Mouse (Mus musculus) bone marrow, adult 2 months (tissue): ENCODE measurements around the gene Azin2. TPM values are rescaled to one million over a fixed set of nuclear protein-coding genes. Genes with fewer than 3 reads are reported as not detected.
A peak's percentile ranks its signal among the peaks of the same experiment; 100 is the strongest.

ENCODE experiments used
- H3K27ac ChIP-seq: fragments of 200-500 bp; 2 replicates; pipeline ENCODE4 v1.5.1; 2012; ENCODE audit warnings: low read depth, mild to moderate bottlenecking, control low read depth, inconsistent platforms, low read length; ENCODE audit not compliant: control insufficient read depth, poor library complexity, insufficient read depth
- H3K4me1 ChIP-seq: fragments of 200-500 bp; 2 replicates; pipeline ENCODE4 v1.6.1; 2011; ENCODE audit warnings: low read length; ENCODE audit not compliant: control insufficient read depth, insufficient read depth
- H3K4me3 ChIP-seq: fragments of 200-500 bp; replicated peaks from 2 replicates; pipeline ENCODE3; 2011; ENCODE audit warnings: mild to moderate bottlenecking, low read depth, low read length, control low read depth; ENCODE audit not compliant: control insufficient read depth
- CTCF ChIP-seq: fragments of 200-500 bp; IDR thresholded peaks from 2 replicates; pipeline ENCODE4 v1.5.1; 2011; ENCODE audit warnings: low read length, control low read depth; ENCODE audit not compliant: control insufficient read depth, insufficient read depth
- POLR2A ChIP-seq: fragments of 200-500 bp; IDR thresholded peaks from 2 replicates; pipeline ENCODE4 v1.6.1; 2011; ENCODE audit warnings: low read depth, mild to moderate bottlenecking, control low read depth, low read length, borderline replicate concordance; ENCODE audit not compliant: control insufficient read depth
- WGBS: fragments of 180-500 bp; shearing (Covaris S2); methylation state at CpG from one replicate; pipeline ENCODE4 v1.1.7; 2018; 5-methylcytosine and 5-hydroxymethylcytosine counted together
- polyA plus RNA-seq: library from polyadenylated mRNA; stranded (reverse); fragments of >200 nt; gene quantifications from 2 replicates; pipeline ENCODE4 v1.2.4, GENCODE M21; 2011; ENCODE audit warnings: low replicate concordance; ENCODE audit not compliant: missing spikeins, insufficient read depth, insufficient read length

The Azin2 gene
- polyA plus RNA-seq, 1 experiment, result 2.4 TPM

GRCm38 (mm10) chr4:128970417-128970807, 8.2 kb upstream of the Azin2 start:
- no peak for TF ChIP-seq CTCF
- H3K4me1 ChIP-seq, result peaks cover 3% of the 10 kb centered on the region; the same call in 1 of the 2 replicates
- H3K27ac ChIP-seq, result no peak overlapping the region
- no peak overlapping the region for H3K4me3 ChIP-seq
- WGBS, result 85% methylated on average over 7 of the region's 8 CpGs

- peaks cover 3% of the 10 kb centered on the region; the same call in 1 of the 2 replicates for H3K4me1 ChIP-seq
- TF ChIP-seq POLR2A (no peak), CTCF (no peak)
- no peak overlapping the region for H3K4me3 ChIP-seq
- WGBS, result 65% methylated on average over 18 of the region's 18 CpGs
- H3K27ac ChIP-seq, result no peak overlapping the region
Observed at GRCm38 (mm10) chr4:128969607-128970416, 7.6 kb upstream of the Azin2 start.

GRCm38 (mm10) chr4:128969081-128969480, 6.8 kb upstream of the Azin2 start:
- no peak for TF ChIP-seq POLR2A
- TF ChIP-seq CTCF, result no peak
- 63% methylated on average over 5 of the region's 5 CpGs for WGBS
- Histone ChIP-seq H3K4me1 (peaks cover 3% of the 10 kb centered on the region; the same call in 1 of the 2 replicates), H3K4me3 (no peak overlapping the region), H3K27ac (no peak overlapping the region)

GRCm38 (mm10) chr4:128966751-128967150, 4.5 kb upstream of the Azin2 start:
- H3K4me3 ChIP-seq, result no peak overlapping the region
- peaks cover 1% of the 10 kb centered on the region; the same call in 1 of the 2 replicates for H3K4me1 ChIP-seq
- H3K27ac ChIP-seq, result no peak overlapping the region
- TF ChIP-seq POLR2A (no peak), CTCF (no peak)
- 74% methylated on average over 7 of the region's 7 CpGs for WGBS

- WGBS, result 16% methylated on average over 9 of the region's 9 CpGs
- H3K4me3 ChIP-seq, result no peak overlapping the region
- peaks cover 1% of the 10 kb centered on the region; the same call in 1 of the 2 replicates for H3K4me1 ChIP-seq
- H3K27ac ChIP-seq, result no peak overlapping the region
- TF ChIP-seq CTCF (no peak), POLR2A (no peak)
Observed at GRCm38 (mm10) chr4:128962926-128963290, 666 bp upstream of the Azin2 start.

- Histone ChIP-seq H3K4me1 (peaks cover 1% of the 10 kb centered on the region; the same call in 1 of the 2 replicates), H3K4me3 (peak overlapping the region; percentile 53), H3K27ac (no peak overlapping the region)
- WGBS, result 16% methylated on average over 16 of the region's 16 CpGs
- TF ChIP-seq CTCF (no peak), POLR2A (no peak)
Observed at GRCm38 (mm10) chr4:128961301-128962028, 777 bp downstream of the Azin2 start.

- 39% methylated on average over 17 of the region's 17 CpGs for WGBS
- TF ChIP-seq CTCF, result no peak
- no peak for TF ChIP-seq POLR2A
- no peak overlapping the region for H3K4me3 ChIP-seq
- peaks cover 1% of the 10 kb centered on the region; the same call in 1 of the 2 replicates for H3K4me1 ChIP-seq
- H3K27ac ChIP-seq, result no peak overlapping the region
Observed at GRCm38 (mm10) chr4:128959676-128960075, 2.6 kb downstream of the Azin2 start.

GRCm38 (mm10) chr4:128958849-128959248, 3.4 kb downstream of the Azin2 start:
- no peak for TF ChIP-seq POLR2A
- Histone ChIP-seq H3K4me3 (no peak overlapping the region), H3K4me1 (peaks cover 1% of the 10 kb centered on the region; the same call in 1 of the 2 replicates), H3K27ac (no peak overlapping the region)
- 83% methylated on average over 8 of the region's 8 CpGs for WGBS

GRCm38 (mm10) chr4:128958156-128958555, 4.1 kb downstream of the Azin2 start:
- TF ChIP-seq CTCF, result no peak
- no peak for TF ChIP-seq POLR2A
- Histone ChIP-seq H3K4me3 (no peak overlapping the region), H3K27ac (no peak overlapping the region), H3K4me1 (peaks cover 1% of the 10 kb centered on the region; the same call in 1 of the 2 replicates)
- WGBS, result 87% methylated on average over 11 of the region's 11 CpGs
